Mouse (Mus musculus): ENCODE measurements around the gene Iqsec2. TPM values are rescaled to one million over a fixed set of nuclear protein-coding genes. Genes with fewer than 3 reads are reported as not detected.

The Iqsec2 gene
- 10.0 TPM for polyA plus RNA-seq (2014; fragmentation: Illumina TruSeq; extraction: RNeasy Lipid Tissue Mini Kit (QIAGEN cat#74804); ENCODE audit: low read depth, low replicate concordance)

DNA sequence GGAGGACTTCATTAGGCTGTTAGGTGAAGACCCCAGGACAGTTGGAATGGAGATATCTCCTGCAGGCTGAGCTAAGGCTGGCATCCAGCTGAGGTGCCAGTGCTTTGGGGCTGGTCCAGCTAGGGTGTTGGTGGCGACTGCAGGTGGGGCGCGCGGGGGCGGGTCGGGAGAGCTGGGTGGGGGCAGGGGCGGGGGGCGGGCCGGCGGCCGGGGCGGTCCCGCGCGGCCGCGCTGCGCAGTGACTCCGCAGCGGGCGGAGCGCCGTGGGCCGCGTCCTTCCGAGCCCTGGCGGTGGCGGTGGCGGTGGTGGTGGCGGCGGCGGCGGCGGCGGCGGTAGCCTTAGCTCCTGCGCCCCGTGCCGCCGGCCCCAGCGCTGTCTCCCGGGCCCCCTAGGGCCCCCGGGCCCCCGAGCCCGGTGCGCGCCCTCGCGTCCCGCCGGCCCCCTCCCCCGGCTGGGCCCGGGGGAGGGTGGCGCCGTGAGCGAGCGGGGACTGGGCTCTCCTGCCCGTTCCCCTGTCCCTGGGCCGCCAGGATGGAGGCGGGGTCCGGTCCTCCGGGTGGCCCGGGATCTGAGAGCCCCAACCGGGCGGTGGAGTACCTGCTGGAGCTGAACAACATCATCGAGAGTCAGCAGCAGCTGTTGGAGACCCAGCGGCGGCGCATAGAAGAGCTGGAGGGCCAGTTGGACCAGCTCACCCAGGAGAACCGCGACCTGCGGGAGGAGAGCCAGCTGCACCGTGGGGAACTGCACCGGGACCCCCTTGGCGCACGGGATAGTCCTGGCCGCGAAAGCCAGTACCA is at the start of gene Iqsec2:
Gene Iqsec2, plus strand, starts transcription at position 328 of the 801 bp plus-strand sequence.

GRCm38 (mm10) chrX:152232781-152233763 is 89.0 kb downstream of the Iqsec2 start, which contains the start of gene Kdm5c:
TSS of gene Kdm5c (plus strand) at chrX:152233020.

Other genes starting within 250 kb of the Iqsec2 start
- gene Hsd17b10, start 142.4 kb upstream of the Iqsec2 start, polyA plus RNA-seq (2014; fragmentation: Illumina TruSeq; extraction: RNeasy Lipid Tissue Mini Kit (QIAGEN cat#74804); ENCODE audit: low read depth, low replicate concordance), result 144 TPM
- gene Ribc1, start 128.0 kb upstream of the Iqsec2 start, polyA plus RNA-seq (2014; fragmentation: Illumina TruSeq; extraction: RNeasy Lipid Tissue Mini Kit (QIAGEN cat#74804); ENCODE audit: low read depth, low replicate concordance), result 3.4 TPM
- gene Smc1a, start 127.8 kb upstream of the Iqsec2 start, polyA plus RNA-seq (2014; fragmentation: Illumina TruSeq; extraction: RNeasy Lipid Tissue Mini Kit (QIAGEN cat#74804); ENCODE audit: low read depth, low replicate concordance), result 44.2 TPM
- gene Kdm5c, start 88.8 kb downstream of the Iqsec2 start, polyA plus RNA-seq (2014; fragmentation: Illumina TruSeq; extraction: RNeasy Lipid Tissue Mini Kit (QIAGEN cat#74804); ENCODE audit: low read depth, low replicate concordance), result 21.3 TPM
- gene Kantr, start 183.2 kb downstream of the Iqsec2 start, polyA plus RNA-seq (2014; fragmentation: Illumina TruSeq; extraction: RNeasy Lipid Tissue Mini Kit (QIAGEN cat#74804); ENCODE audit: low read depth, low replicate concordance), result 10.5 TPM
- 65.4 TPM for gene Tspyl2, start 198.2 kb downstream of the Iqsec2 start, polyA plus RNA-seq (2014; fragmentation: Illumina TruSeq; extraction: RNeasy Lipid Tissue Mini Kit (QIAGEN cat#74804); ENCODE audit: low read depth, low replicate concordance)
- 2.1 TPM for gene Gpr173, start 224.4 kb downstream of the Iqsec2 start, polyA plus RNA-seq (2014; fragmentation: Illumina TruSeq; extraction: RNeasy Lipid Tissue Mini Kit (QIAGEN cat#74804); ENCODE audit: low read depth, low replicate concordance)

Data from adipose tissue, adult 10 weeks (tissue).